Mouse (Mus musculus): ENCODE measurements around the gene Cep83. TPM values are rescaled to one million over a fixed set of nuclear protein-coding genes. Genes with fewer than 3 reads are reported as not detected.

Gene Cep83
- polyA plus RNA-seq, 1 experiment from 2014 or later, result 23.0 TPM

DNA sequence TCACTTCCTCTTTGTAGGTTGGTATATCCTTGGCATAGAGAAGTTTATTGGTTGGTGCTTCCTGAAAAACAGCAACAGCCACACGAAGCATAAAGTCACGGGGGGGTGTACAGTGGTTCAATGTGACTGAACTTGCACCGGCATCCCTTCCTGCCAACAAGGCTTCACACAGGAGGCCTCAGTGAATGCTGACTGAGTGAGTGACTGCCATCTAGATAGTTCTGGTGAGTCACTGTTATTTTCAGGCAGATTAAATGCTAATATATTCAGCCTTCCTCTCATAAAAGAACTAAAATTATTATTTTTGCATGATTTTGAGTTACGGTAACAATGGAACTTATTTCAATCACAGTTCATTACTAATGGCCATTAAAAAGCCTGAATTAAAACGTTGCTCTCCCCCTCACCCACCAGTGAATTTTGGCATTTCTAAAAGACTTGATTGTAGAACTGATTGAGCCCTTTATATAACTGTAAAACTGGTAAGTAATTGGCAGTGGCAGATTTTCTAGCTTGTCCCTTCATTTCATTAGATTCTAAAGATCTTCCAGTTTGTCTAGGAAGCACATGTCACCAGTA is 106.3 kb downstream of the Cep83 start:
- WGBS, result 90% methylated on average over 5 of the region's 5 CpGs
- DNase-seq (ENCODE audit: low spot score, missing footprints) (no peak), ATAC-seq (ENCODE audit: low FRiP score) (no peak)
- Histone ChIP-seq H3K36me3 (ENCODE audit: control insufficient read depth, insufficient read depth, low read length) (peaks cover 7% of the 10 kb centered on the region), H3K27me3 (ENCODE audit: control insufficient read depth, insufficient read depth, low read length) (no peaks in the 10 kb centered on the region), H3K4me1 (ENCODE audit: control insufficient read depth, insufficient read depth, low read length) (no peaks in the 10 kb centered on the region), H3K9ac (ENCODE audit: low read length) (no peak overlapping the region), H3K4me3 (ENCODE audit: low read depth, low read length) (no peak overlapping the region), H3K27ac (ENCODE audit: low read depth, low read length) (no peak overlapping the region), H3K9me3 (ENCODE audit: control insufficient read depth, low read length) (no peaks in the 10 kb centered on the region), H3K4me2 (no peak overlapping the region)

DNA sequence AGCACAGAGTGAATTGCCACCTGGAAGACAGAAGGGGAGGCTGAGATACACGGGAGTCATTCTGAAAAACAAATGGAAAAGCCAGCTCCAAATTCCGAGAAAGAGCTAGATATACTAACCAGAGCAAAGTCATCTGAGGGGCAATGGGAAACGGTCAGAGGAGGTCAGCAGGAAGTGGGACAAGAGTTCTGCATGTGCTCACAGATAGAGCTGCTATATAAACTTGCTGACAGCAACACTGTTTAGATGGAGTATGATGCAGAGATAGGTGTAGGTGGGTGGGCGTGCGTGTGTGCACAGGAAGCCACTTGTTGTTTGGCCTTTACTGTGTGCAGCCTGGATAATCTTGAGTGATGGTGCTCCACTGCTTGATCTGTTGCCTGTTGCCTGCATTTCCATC is 109.7 kb downstream of the Cep83 start:
- Histone ChIP-seq H3K4me1 (ENCODE audit: control insufficient read depth, insufficient read depth, low read length) (no peaks in the 10 kb centered on the region), H3K36me3 (ENCODE audit: control insufficient read depth, insufficient read depth, low read length) (peaks cover 4% of the 10 kb centered on the region), H3K9me3 (ENCODE audit: control insufficient read depth, low read length) (no peaks in the 10 kb centered on the region), H3K27ac (ENCODE audit: low read depth, low read length) (no peak overlapping the region), H3K4me2 (no peak overlapping the region), H3K4me3 (ENCODE audit: low read depth, low read length) (no peak overlapping the region), H3K9ac (ENCODE audit: low read length) (no peak overlapping the region), H3K27me3 (ENCODE audit: control insufficient read depth, insufficient read depth, low read length) (no peaks in the 10 kb centered on the region)
- DNase-seq (ENCODE audit: low spot score, missing footprints), result no peak
- WGBS, result 84% methylated on average over 5 of the region's 5 CpGs
- ATAC-seq (ENCODE audit: low FRiP score), result no peak

DNA sequence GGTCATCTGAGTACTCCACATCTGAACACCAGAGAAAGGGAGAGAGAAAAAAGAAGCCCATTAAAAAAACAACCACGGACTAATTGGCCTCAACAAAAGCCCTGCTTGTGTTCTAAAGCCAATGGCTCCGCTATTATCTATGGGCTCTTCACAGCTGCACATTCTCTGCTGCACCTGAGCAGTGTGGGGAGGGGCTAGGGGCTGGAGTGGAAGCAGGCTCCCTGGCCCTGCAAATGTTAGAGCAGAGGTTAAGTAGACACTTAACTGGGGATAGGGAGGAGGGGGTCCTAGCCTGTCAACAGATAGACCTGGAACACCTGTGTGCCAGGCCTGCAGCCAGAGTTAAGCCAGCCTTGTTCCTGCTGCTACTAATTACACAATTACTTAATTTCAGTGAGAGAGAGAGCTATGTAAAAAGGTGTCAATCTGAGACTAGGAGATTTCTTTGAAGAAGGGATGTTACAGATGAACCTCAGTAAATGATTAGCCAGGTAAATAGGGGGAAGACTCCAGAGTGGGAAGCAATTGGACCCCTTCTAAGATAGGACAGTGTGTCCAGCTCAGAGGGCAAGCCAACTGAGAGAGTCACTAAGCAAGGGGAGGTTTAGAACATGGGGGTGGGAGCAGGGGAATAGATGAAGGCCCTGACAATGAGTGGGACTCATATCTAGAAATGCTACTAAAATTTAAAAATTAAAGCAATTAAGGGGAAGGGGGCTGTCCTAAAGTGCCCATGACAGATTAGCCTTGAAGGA is 111.2 kb downstream of the Cep83 start:
- H3K36me3 ChIP-seq (ENCODE audit: control insufficient read depth, insufficient read depth, low read length), result peaks cover 4% of the 10 kb centered on the region

DNA sequence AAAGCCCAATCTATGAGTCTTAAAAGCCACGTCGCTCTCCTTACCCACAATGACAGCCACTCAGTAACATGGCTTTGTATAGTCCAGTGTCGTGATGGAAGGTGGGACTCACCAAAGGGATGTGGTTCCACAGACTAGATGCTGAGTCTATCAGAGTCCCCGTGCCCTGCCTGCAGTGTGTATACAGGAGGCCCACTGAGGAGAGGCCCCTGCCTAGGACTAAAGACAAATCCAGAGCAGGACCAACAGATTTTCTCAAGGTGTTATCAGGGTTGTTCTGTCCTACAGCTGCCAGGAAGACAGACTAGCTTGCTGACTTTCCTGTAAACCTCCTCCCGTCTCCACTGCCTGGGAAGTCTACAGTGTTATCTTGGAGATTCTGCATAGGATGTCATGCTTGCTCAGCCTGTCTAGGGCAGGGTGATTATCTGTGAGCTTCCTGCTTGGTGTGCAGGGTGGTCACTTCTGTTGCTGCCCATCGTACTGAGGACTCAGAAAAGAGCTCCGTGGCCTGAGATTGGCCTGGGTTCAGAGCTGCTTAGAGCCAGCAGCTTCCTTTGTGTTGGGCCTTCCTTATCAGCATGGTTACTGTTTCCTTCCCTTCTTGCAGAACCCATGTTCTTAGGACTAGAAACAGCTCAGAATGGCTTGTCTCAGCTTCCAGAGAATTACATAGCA is 112.4 kb downstream of the Cep83 start:
- 89% methylated on average over 7 of the region's 7 CpGs for WGBS
- no peak overlapping the region for H3K9ac ChIP-seq (ENCODE audit: low read length)
- no peaks in the 10 kb centered on the region for H3K4me1 ChIP-seq (ENCODE audit: control insufficient read depth, insufficient read depth, low read length)
- H3K4me3 ChIP-seq (ENCODE audit: low read depth, low read length), result no peak overlapping the region
- no peak for ATAC-seq (ENCODE audit: low FRiP score)
- H3K36me3 ChIP-seq (ENCODE audit: control insufficient read depth, insufficient read depth, low read length), result no peaks in the 10 kb centered on the region
- no peak for DNase-seq (ENCODE audit: low spot score, missing footprints)
- no peak overlapping the region for H3K4me2 ChIP-seq
- H3K9me3 ChIP-seq (ENCODE audit: control insufficient read depth, low read length), result no peaks in the 10 kb centered on the region
- no peak overlapping the region for H3K27ac ChIP-seq (ENCODE audit: low read depth, low read length)
- no peaks in the 10 kb centered on the region for H3K27me3 ChIP-seq (ENCODE audit: control insufficient read depth, insufficient read depth, low read length)

More for the DNA sequence above, 111.2 kb downstream of the Cep83 start:
- Histone ChIP-seq H3K4me2 (no peak overlapping the region), H3K27ac (ENCODE audit: low read depth, low read length) (no peak overlapping the region), H3K9ac (ENCODE audit: low read length) (no peak overlapping the region), H3K27me3 (ENCODE audit: control insufficient read depth, insufficient read depth, low read length) (no peaks in the 10 kb centered on the region), H3K4me3 (ENCODE audit: low read depth, low read length) (no peak overlapping the region), H3K4me1 (ENCODE audit: control insufficient read depth, insufficient read depth, low read length) (no peaks in the 10 kb centered on the region), H3K9me3 (ENCODE audit: control insufficient read depth, low read length) (no peaks in the 10 kb centered on the region)
- DNase-seq (ENCODE audit: low spot score, missing footprints), result no peak
- 42% methylated on average over 2 of the region's 2 CpGs for WGBS
- ATAC-seq (ENCODE audit: low FRiP score), result no peak

DNA sequence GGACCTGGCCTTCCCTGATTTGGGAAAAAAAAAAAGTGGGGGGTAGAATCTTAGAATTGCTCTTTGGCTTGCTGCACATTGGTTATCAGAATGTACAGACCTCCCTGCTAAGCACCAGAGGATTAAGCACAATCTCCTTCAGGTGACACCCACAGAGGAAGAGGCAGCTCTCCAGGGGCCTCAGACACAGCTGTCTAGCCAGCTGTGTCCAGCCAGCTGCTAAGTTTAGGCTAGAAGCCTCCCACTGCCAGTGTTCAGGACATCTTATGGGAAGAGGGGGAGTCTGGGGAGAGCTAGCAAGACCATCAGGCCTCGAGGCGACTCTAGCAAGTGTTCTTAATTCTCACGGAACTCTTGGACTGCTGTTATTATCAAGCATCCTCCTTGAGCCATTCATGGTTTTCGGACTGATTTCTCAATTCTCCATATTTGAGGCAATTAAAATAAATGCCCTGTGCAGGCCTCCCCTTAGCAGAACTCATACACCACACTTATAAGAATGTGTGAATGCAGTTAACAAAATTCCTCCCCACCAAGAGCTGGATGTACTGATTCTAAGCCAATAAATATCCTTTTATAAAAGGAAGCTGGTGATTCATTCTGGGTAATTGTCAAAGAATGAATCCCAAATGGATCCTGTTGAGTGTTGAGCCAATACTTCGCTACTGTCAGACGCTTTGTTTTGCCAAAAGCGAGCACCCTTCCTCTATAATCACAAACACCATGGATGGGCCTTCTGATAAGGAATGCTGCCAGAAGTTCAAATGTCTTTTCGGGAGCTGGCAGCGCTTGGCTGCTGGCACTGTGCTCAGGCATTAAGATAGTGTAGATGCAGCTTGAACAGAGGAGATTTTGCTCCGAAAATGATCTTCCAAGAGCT is 115.8 kb downstream of the Cep83 start:
- no peaks in the 10 kb centered on the region for H3K36me3 ChIP-seq (ENCODE audit: control insufficient read depth, insufficient read depth, low read length)
- H3K4me3 ChIP-seq (ENCODE audit: low read depth, low read length), result no peak overlapping the region
- H3K9me3 ChIP-seq (ENCODE audit: control insufficient read depth, low read length), result no peaks in the 10 kb centered on the region
- H3K27ac ChIP-seq (ENCODE audit: low read depth, low read length), result no peak overlapping the region
- no peaks in the 10 kb centered on the region for H3K4me1 ChIP-seq (ENCODE audit: control insufficient read depth, insufficient read depth, low read length)
- ATAC-seq (ENCODE audit: low FRiP score) (no peak), DNase-seq (ENCODE audit: low spot score, missing footprints) (no peak)
- H3K27me3 ChIP-seq (ENCODE audit: control insufficient read depth, insufficient read depth, low read length), result no peaks in the 10 kb centered on the region
- H3K9ac ChIP-seq (ENCODE audit: low read length), result no peak overlapping the region
- no peak overlapping the region for H3K4me2 ChIP-seq
- WGBS, result 88% methylated on average over 10 of the region's 10 CpGs

DNA sequence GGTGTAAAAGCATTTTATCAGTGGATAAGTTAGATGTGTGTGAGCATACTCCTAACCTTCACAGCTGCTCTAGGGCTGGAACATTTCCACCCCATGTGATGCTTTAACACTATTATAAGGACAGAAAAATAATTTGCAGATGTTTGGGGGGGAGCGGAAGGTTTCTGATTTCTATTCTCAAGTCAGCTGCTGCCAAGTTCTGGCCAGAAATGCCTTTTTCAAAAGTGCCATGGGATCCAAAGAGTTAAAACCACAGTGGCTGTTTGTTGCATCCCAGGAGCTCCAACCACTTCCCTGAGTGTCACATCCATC is 116.4 kb downstream of the Cep83 start:
- H3K4me2 ChIP-seq, result no peak overlapping the region
- no peaks in the 10 kb centered on the region for H3K27me3 ChIP-seq (ENCODE audit: control insufficient read depth, insufficient read depth, low read length)
- H3K36me3 ChIP-seq (ENCODE audit: control insufficient read depth, insufficient read depth, low read length), result no peaks in the 10 kb centered on the region
- no peak overlapping the region for H3K27ac ChIP-seq (ENCODE audit: low read depth, low read length)
- DNase-seq (ENCODE audit: low spot score, missing footprints) (no peak), ATAC-seq (ENCODE audit: low FRiP score) (no peak)
- H3K9me3 ChIP-seq (ENCODE audit: control insufficient read depth, low read length), result no peaks in the 10 kb centered on the region
- no peak overlapping the region for H3K9ac ChIP-seq (ENCODE audit: low read length)
- H3K4me1 ChIP-seq (ENCODE audit: control insufficient read depth, insufficient read depth, low read length), result no peaks in the 10 kb centered on the region
- 97% methylated on average over 1 of the region's 1 CpGs for WGBS
- H3K4me3 ChIP-seq (ENCODE audit: low read depth, low read length), result no peak overlapping the region

DNA sequence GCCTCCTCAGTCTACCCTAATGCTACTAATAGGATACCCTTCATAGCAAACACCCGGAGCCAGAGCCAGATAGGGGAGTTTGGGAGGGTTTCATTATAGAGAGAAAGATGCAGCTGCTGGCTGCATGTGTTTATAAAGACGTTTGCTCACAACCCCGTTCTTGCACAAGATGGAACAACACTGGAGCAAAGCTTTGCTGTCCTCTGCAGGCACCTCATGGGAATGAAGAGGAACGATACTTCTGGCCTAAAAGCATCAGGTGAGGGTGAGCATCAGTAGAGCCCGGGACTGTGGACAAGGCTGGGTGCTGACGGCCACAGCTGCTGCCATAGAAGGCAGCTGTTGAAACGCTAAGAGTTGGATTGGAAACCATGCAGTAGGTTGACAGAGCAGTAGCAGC is 118.9 kb downstream of the Cep83 start:
- H3K27me3 ChIP-seq (ENCODE audit: control insufficient read depth, insufficient read depth, low read length), result no peaks in the 10 kb centered on the region
- H3K4me1 ChIP-seq (ENCODE audit: control insufficient read depth, insufficient read depth, low read length), result no peaks in the 10 kb centered on the region; the same call in 1 of the 2 replicates
- H3K36me3 ChIP-seq (ENCODE audit: control insufficient read depth, insufficient read depth, low read length), result no peaks in the 10 kb centered on the region
- H3K4me2 ChIP-seq, result no peak overlapping the region
- ATAC-seq (ENCODE audit: low FRiP score) (no peak), DNase-seq (ENCODE audit: low spot score, missing footprints) (no peak)
- no peaks in the 10 kb centered on the region for H3K9me3 ChIP-seq (ENCODE audit: control insufficient read depth, low read length)
- H3K4me3 ChIP-seq (ENCODE audit: low read depth, low read length), result no peak overlapping the region
- no peak overlapping the region for H3K9ac ChIP-seq (ENCODE audit: low read length)
- WGBS, result 87% methylated on average over 7 of the region's 7 CpGs
- no peak overlapping the region for H3K27ac ChIP-seq (ENCODE audit: low read depth, low read length)

DNA sequence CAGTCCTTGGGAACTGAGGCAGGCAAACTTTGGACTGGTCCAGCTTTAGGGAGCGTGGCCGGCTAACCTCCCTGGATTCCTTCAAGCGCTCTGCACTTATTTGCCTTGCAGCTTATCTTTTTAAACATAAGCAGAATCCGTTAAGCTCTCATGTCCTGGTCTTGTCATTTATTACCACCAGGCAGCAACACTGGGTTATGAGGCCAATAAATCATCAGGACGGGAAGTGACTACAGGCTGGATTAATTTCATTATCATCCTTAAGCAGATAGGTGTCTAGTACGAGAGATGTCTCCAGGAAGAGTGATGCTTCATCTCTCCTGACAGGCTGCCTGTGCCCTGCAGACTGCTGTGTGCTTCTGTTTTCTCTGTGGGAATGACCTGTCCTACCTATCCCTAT is 119.8 kb downstream of the Cep83 start:
- ATAC-seq (ENCODE audit: low FRiP score) (no peak), DNase-seq (ENCODE audit: low spot score, missing footprints) (no peak)
- Histone ChIP-seq H3K36me3 (ENCODE audit: control insufficient read depth, insufficient read depth, low read length) (no peaks in the 10 kb centered on the region), H3K4me3 (ENCODE audit: low read depth, low read length) (no peak overlapping the region), H3K9ac (ENCODE audit: low read length) (no peak overlapping the region), H3K27me3 (ENCODE audit: control insufficient read depth, insufficient read depth, low read length) (no peaks in the 10 kb centered on the region), H3K4me2 (no peak overlapping the region), H3K27ac (ENCODE audit: low read depth, low read length) (no peak overlapping the region), H3K4me1 (ENCODE audit: control insufficient read depth, insufficient read depth, low read length) (peaks cover 3% of the 10 kb centered on the region; the same call in 1 of the 2 replicates), H3K9me3 (ENCODE audit: control insufficient read depth, low read length) (no peaks in the 10 kb centered on the region)
- 84% methylated on average over 6 of the region's 6 CpGs for WGBS

Data from midbrain, embryonic 11.5 days (tissue).